Mouse (Mus musculus): ENCODE measurements around the gene Slc25a26.

DNA sequence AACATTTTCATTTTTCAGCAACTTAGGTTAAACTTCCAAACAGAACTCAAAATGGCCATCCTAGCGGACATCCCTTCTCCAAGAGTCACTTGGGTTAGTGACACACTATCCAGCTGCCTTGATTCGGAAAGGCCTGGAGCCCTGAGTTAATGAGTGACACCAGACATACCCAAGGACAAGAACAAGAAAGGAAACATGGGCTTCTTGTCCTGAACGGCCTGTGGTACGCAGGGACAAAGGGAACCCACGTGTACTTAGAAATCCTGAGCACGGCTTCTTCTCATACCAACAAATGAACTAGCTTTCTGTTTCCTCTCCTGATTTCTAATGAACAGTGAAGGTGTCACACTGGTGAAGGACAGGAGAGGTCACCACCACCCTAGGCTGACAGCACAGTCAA lies 114.2 kb downstream of the Slc25a26 start:
- no peak for TF ChIP-seq EP300 (IDR thresholded peaks at IDR 0.05)
- no peak for TF ChIP-seq CTCF (IDR thresholded peaks at IDR 0.05)
